Mouse (Mus musculus): ENCODE results near the gene Hmcn1.

The Hmcn1 gene

GRCm38 (mm10) chr1:150783070-150783842 lies 210.0 kb downstream of the Hmcn1 start:
- DNase-seq (ENCODE audit: low spot score in 2 of 2), result no peak

GRCm38 (mm10) chr1:150779902-150780301 lies 213.3 kb downstream of the Hmcn1 start:
- DNase-seq (ENCODE audit: low spot score in 2 of 2), result no peak

GRCm38 (mm10) chr1:150776741-150777140 lies 216.5 kb downstream of the Hmcn1 start:
- no peak for DNase-seq (ENCODE audit: low spot score in 2 of 2)

- no peak for DNase-seq (ENCODE audit: low spot score in 2 of 2)
These were observed 217.5 kb downstream of the Hmcn1 start for GRCm38 (mm10) chr1:150775742-150776141.

- no peak for DNase-seq (ENCODE audit: low spot score in 2 of 2)
These were observed 220.3 kb downstream of the Hmcn1 start for GRCm38 (mm10) chr1:150772958-150773357.

GRCm38 (mm10) chr1:150770948-150771521 lies 222.2 kb downstream of the Hmcn1 start:
- DNase-seq (ENCODE audit: low spot score in 2 of 2), result no peak

- DNase-seq (ENCODE audit: low spot score in 2 of 2), result no peak
These were observed 223.4 kb downstream of the Hmcn1 start for GRCm38 (mm10) chr1:150769836-150770235.

- DNase-seq (ENCODE audit: low spot score in 2 of 2), result no peak
These were observed 231.6 kb downstream of the Hmcn1 start for GRCm38 (mm10) chr1:150761678-150762077.

- DNase-seq (ENCODE audit: low spot score in 2 of 2), result no peak
These were observed 232.4 kb downstream of the Hmcn1 start for GRCm38 (mm10) chr1:150760801-150761331.

GRCm38 (mm10) chr1:150759476-150760079 lies 233.7 kb downstream of the Hmcn1 start:
- no peak for DNase-seq (ENCODE audit: low spot score in 2 of 2)

- no peak for DNase-seq (ENCODE audit: low spot score in 2 of 2)
These were observed 239.3 kb downstream of the Hmcn1 start for GRCm38 (mm10) chr1:150753920-150754319.

GRCm38 (mm10) chr1:150748783-150749182 lies 244.5 kb downstream of the Hmcn1 start:
- no peak for DNase-seq (ENCODE audit: low spot score in 2 of 2)

- DNase-seq (ENCODE audit: low spot score in 2 of 2), result no peak
These were observed 245.5 kb downstream of the Hmcn1 start for GRCm38 (mm10) chr1:150747771-150748170.

- no peak for DNase-seq (ENCODE audit: low spot score in 2 of 2)
These were observed 250.0 kb downstream of the Hmcn1 start for GRCm38 (mm10) chr1:150743097-150743843.

GRCm38 (mm10) chr1:150742376-150743087 lies 250.7 kb downstream of the Hmcn1 start:
- no peak for DNase-seq (ENCODE audit: low spot score in 2 of 2)

GRCm38 (mm10) chr1:150711438-150711837 lies 281.8 kb downstream of the Hmcn1 start:
- no peak for DNase-seq (ENCODE audit: low spot score in 2 of 2)

- no peak for DNase-seq (ENCODE audit: low spot score in 2 of 2)
These were observed 286.7 kb downstream of the Hmcn1 start for GRCm38 (mm10) chr1:150706502-150706901.

GRCm38 (mm10) chr1:150697749-150698148 lies 295.5 kb downstream of the Hmcn1 start:
- DNase-seq (ENCODE audit: low spot score in 2 of 2), result no peak

GRCm38 (mm10) chr1:150682044-150682443 lies 311.2 kb downstream of the Hmcn1 start:
- DNase-seq (ENCODE audit: low spot score in 2 of 2), result no peak

- no peak for DNase-seq (ENCODE audit: low spot score in 2 of 2)
These were observed 311.8 kb downstream of the Hmcn1 start for GRCm38 (mm10) chr1:150681433-150681832.

- DNase-seq (ENCODE audit: low spot score in 2 of 2), result no peak
These were observed 312.2 kb downstream of the Hmcn1 start for GRCm38 (mm10) chr1:150681006-150681405.

All from spleen, postnatal 14 days (tissue).